Mouse (Mus musculus) heart, embryonic 12.5 days (tissue): Measurements from ENCODE around the gene Hmces. TPM values are rescaled to one million over a fixed set of nuclear protein-coding genes. Genes with fewer than 3 reads are reported as not detected.

Experiments
- ATAC-seq: fragments of 200-750 bp; cut with Nextera tagmentation; 2 replicates; pipeline ENCODE4 v1.8.0; 2017; ENCODE audit warnings: moderate TSS enrichment, moderate library complexity; ENCODE audit not compliant: insufficient number of reproducible peaks, low FRiP score
- H3K27ac ChIP-seq: fragments of 300-500 bp; sonication (generic); 2 replicates; pipeline ENCODE4 v1.5.1; 2016; ENCODE audit warnings: mild to moderate bottlenecking, moderate library complexity; ENCODE audit not compliant: poor library complexity, severe bottlenecking
- H3K27me3 ChIP-seq: fragments of 300-500 bp; sonication (generic); replicated peaks from 2 replicates; pipeline ENCODE4 v1.6.1; 2016; ENCODE audit warnings: mild to moderate bottlenecking, moderate library complexity
- H3K36me3 ChIP-seq: fragments of 300-500 bp; sonication (generic); 2 replicates; pipeline ENCODE4 v1.6.1; 2016; ENCODE audit warnings: mild to moderate bottlenecking, moderate library complexity
- H3K4me1 ChIP-seq: fragments of 300-500 bp; sonication (generic); replicated peaks from 2 replicates; pipeline ENCODE4 v1.6.1; 2016; ENCODE audit warnings: mild to moderate bottlenecking
- H3K4me2 ChIP-seq: fragments of 300-500 bp; sonication (generic); 2 replicates; pipeline ENCODE4 v1.6.1; 2016; ENCODE audit warnings: mild to moderate bottlenecking, moderate library complexity
- H3K4me3 ChIP-seq: fragments of 300-500 bp; sonication (generic); 2 replicates; pipeline ENCODE4 v1.5.1; 2016; ENCODE audit warnings: mild to moderate bottlenecking
- H3K9ac ChIP-seq: fragments of 300-500 bp; sonication (generic); 2 replicates; pipeline ENCODE4 v1.6.1; 2016; ENCODE audit warnings: mild to moderate bottlenecking, moderate library complexity
- H3K9me3 ChIP-seq: fragments of 300-500 bp; sonication (generic); replicated peaks from 2 replicates; pipeline ENCODE4 v1.6.1; 2016; ENCODE audit warnings: mild to moderate bottlenecking, moderate library complexity
- WGBS: fragments of 180-500 bp; shearing (Covaris S2); methylation state at CpG from one replicate; pipeline ENCODE4 v1.1.7; 2016; 5-methylcytosine and 5-hydroxymethylcytosine counted together
- polyA plus RNA-seq: library from polyadenylated mRNA; unstranded; fragments of >200 nt; fragmentation: Nextera tagmentation; extraction: Ambion mirVana; gene quantifications from 2 replicates; pipeline ENCODE4 v1.2.1, GENCODE M21; 2016

Gene Hmces
- polyA plus RNA-seq, 1 experiment from 2014 or later: 25.4 TPM

- no peak overlapping the region for H3K4me3 ChIP-seq
- H3K27me3 ChIP-seq: 0 out of 2 replicates have a peak, but pooled peaks cover 12% of the 10 kb centered on the region
- H3K4me2 ChIP-seq: no peak overlapping the region
- H3K36me3 ChIP-seq: no peaks in the 10 kb centered on the region
- WGBS: 45% methylated on average over 4 of the region's 4 CpGs
- H3K27ac ChIP-seq: no peak overlapping the region
- no peak overlapping the region for H3K9ac ChIP-seq
- H3K9me3 ChIP-seq: no peaks in the 10 kb centered on the region
- ATAC-seq: no peak
- peaks cover 8% of the 10 kb centered on the region; the same call in 1 of the 2 replicates for H3K4me1 ChIP-seq
Measured at GRCm38 (mm10) chr6:87879010-87879409, 34.7 kb upstream of the Hmces start.

- no peak overlapping the region for H3K9ac ChIP-seq
- H3K27ac ChIP-seq: no peak overlapping the region
- no peak overlapping the region for H3K4me2 ChIP-seq
- H3K4me1 ChIP-seq: peaks cover 8% of the 10 kb centered on the region; the same call in 1 of the 2 replicates
- WGBS: 58% methylated on average over 3 of the region's 3 CpGs
- no peaks in the 10 kb centered on the region for H3K9me3 ChIP-seq
- no peak overlapping the region for H3K4me3 ChIP-seq
- H3K36me3 ChIP-seq: no peaks in the 10 kb centered on the region
- 0 out of 2 replicates have a peak, but pooled peaks cover 12% of the 10 kb centered on the region for H3K27me3 ChIP-seq
- no peak for ATAC-seq
Measured at GRCm38 (mm10) chr6:87879628-87880027, 34.1 kb upstream of the Hmces start.

GRCm38 (mm10) chr6:87882221-87882620 lies 31.5 kb upstream of the Hmces start:
- 71% methylated on average over 3 of the region's 3 CpGs for WGBS
- no peak for ATAC-seq
- Histone ChIP-seq H3K4me2 (no peak overlapping the region), H3K27me3 (0 out of 2 replicates have a peak, but pooled peaks cover 12% of the 10 kb centered on the region), H3K27ac (no peak overlapping the region), H3K9ac (no peak overlapping the region), H3K4me1 (peaks cover 5% of the 10 kb centered on the region; the same call in 1 of the 2 replicates), H3K9me3 (no peaks in the 10 kb centered on the region), H3K4me3 (no peak overlapping the region), H3K36me3 (no peaks in the 10 kb centered on the region)

- Histone ChIP-seq H3K4me3 (no peak overlapping the region), H3K9me3 (no peaks in the 10 kb centered on the region), H3K36me3 (no peaks in the 10 kb centered on the region), H3K27ac (no peak overlapping the region), H3K9ac (no peak overlapping the region), H3K4me1 (peaks cover 5% of the 10 kb centered on the region; the same call in 1 of the 2 replicates), H3K4me2 (no peak overlapping the region), H3K27me3 (0 out of 2 replicates have a peak, but pooled peaks cover 12% of the 10 kb centered on the region)
- ATAC-seq: no peak
- WGBS: 54% methylated on average over 4 of the region's 4 CpGs
Measured at GRCm38 (mm10) chr6:87882816-87883215, 30.9 kb upstream of the Hmces start.

- Histone ChIP-seq H3K4me2 (no peak overlapping the region), H3K9ac (no peak overlapping the region), H3K27ac (no peak overlapping the region), H3K4me1 (peaks cover 12% of the 10 kb centered on the region), H3K27me3 (no peaks in the 10 kb centered on the region), H3K4me3 (no peak overlapping the region), H3K9me3 (no peaks in the 10 kb centered on the region), H3K36me3 (peaks cover 29% of the 10 kb centered on the region)
- WGBS: 85% methylated on average over 1 of the region's 1 CpGs
- ATAC-seq: no peak
Measured at GRCm38 (mm10) chr6:87886721-87887120, 27.0 kb upstream of the Hmces start.

GRCm38 (mm10) chr6:87887594-87888233 lies 26.0 kb upstream of the Hmces start, which contains the start of gene Copg1:
TSS of gene Copg1 (plus strand) at chr6:87887814.
- Histone ChIP-seq H3K4me3 (peak within 1 kb of the TSS; percentile 89), H3K27ac (peak within 1 kb of the TSS; percentile 75), H3K27me3 (no peaks in the 10 kb centered on the region), H3K36me3 (peaks cover 39% of the 10 kb centered on the region), H3K4me1 (peaks cover 9% of the 10 kb centered on the region), H3K9ac (peak within 1 kb of the TSS; percentile 95), H3K4me2 (peak within 1 kb of the TSS; percentile 81), H3K9me3 (no peaks in the 10 kb centered on the region)
- under 1% methylated on average over 31 of the region's 31 CpGs for WGBS
- ATAC-seq: peak; percentile 98

- H3K36me3 ChIP-seq: peaks cover 98% of the 10 kb centered on the region
- H3K4me3 ChIP-seq: no peak overlapping the region
- no peaks in the 10 kb centered on the region for H3K9me3 ChIP-seq
- 92% methylated on average over 7 of the region's 7 CpGs for WGBS
- peaks cover 1% of the 10 kb centered on the region for H3K4me1 ChIP-seq
- H3K4me2 ChIP-seq: no peak overlapping the region
- H3K27ac ChIP-seq: no peak overlapping the region
- no peaks in the 10 kb centered on the region for H3K27me3 ChIP-seq
- no peak for ATAC-seq
- no peak overlapping the region for H3K9ac ChIP-seq
Measured at GRCm38 (mm10) chr6:87893931-87894330, 19.8 kb upstream of the Hmces start.

GRCm38 (mm10) chr6:87898028-87898427 lies 15.7 kb upstream of the Hmces start:
- Histone ChIP-seq H3K36me3 (peaks cover 97% of the 10 kb centered on the region), H3K4me1 (no peaks in the 10 kb centered on the region), H3K4me2 (no peak overlapping the region), H3K9ac (no peak overlapping the region), H3K27ac (no peak overlapping the region), H3K9me3 (no peaks in the 10 kb centered on the region), H3K4me3 (no peak overlapping the region), H3K27me3 (no peaks in the 10 kb centered on the region)
- no peak for ATAC-seq
- 96% methylated on average over 10 of the region's 10 CpGs for WGBS

GRCm38 (mm10) chr6:87906632-87907031 lies 7.1 kb upstream of the Hmces start:
- no peak overlapping the region for H3K4me2 ChIP-seq
- no peak overlapping the region for H3K27ac ChIP-seq
- H3K9ac ChIP-seq: no peak overlapping the region
- ATAC-seq: no peak
- no peak overlapping the region for H3K4me3 ChIP-seq
- no peaks in the 10 kb centered on the region for H3K27me3 ChIP-seq
- WGBS: 69% methylated on average over 5 of the region's 5 CpGs
- peaks cover 97% of the 10 kb centered on the region for H3K36me3 ChIP-seq
- H3K4me1 ChIP-seq: no peaks in the 10 kb centered on the region
- no peaks in the 10 kb centered on the region for H3K9me3 ChIP-seq

GRCm38 (mm10) chr6:87909181-87909580 lies 4.6 kb upstream of the Hmces start:
- ATAC-seq: no peak
- Histone ChIP-seq H3K9ac (no peak overlapping the region), H3K36me3 (peaks cover 88% of the 10 kb centered on the region), H3K4me2 (no peak overlapping the region), H3K4me1 (peaks cover 9% of the 10 kb centered on the region), H3K27me3 (no peaks in the 10 kb centered on the region), H3K27ac (no peak overlapping the region), H3K9me3 (no peaks in the 10 kb centered on the region), H3K4me3 (no peak overlapping the region)
- WGBS: 85% methylated on average over 6 of the region's 6 CpGs

- H3K9ac ChIP-seq: no peak overlapping the region
- H3K4me1 ChIP-seq: peaks cover 18% of the 10 kb centered on the region
- H3K9me3 ChIP-seq: no peaks in the 10 kb centered on the region
- H3K4me2 ChIP-seq: no peak overlapping the region
- no peaks in the 10 kb centered on the region for H3K27me3 ChIP-seq
- no peak for ATAC-seq
- peaks cover 70% of the 10 kb centered on the region for H3K36me3 ChIP-seq
- WGBS: 74% methylated on average over 6 of the region's 6 CpGs
- H3K4me3 ChIP-seq: no peak overlapping the region
- H3K27ac ChIP-seq: no peak overlapping the region
Measured at GRCm38 (mm10) chr6:87911559-87911958, 2.2 kb upstream of the Hmces start.
